Mouse (Mus musculus): ENCODE data around the gene Stx19.
A peak's percentile ranks its signal among the peaks of the same experiment; 100 is the strongest.

Stx19 gene

DNA sequence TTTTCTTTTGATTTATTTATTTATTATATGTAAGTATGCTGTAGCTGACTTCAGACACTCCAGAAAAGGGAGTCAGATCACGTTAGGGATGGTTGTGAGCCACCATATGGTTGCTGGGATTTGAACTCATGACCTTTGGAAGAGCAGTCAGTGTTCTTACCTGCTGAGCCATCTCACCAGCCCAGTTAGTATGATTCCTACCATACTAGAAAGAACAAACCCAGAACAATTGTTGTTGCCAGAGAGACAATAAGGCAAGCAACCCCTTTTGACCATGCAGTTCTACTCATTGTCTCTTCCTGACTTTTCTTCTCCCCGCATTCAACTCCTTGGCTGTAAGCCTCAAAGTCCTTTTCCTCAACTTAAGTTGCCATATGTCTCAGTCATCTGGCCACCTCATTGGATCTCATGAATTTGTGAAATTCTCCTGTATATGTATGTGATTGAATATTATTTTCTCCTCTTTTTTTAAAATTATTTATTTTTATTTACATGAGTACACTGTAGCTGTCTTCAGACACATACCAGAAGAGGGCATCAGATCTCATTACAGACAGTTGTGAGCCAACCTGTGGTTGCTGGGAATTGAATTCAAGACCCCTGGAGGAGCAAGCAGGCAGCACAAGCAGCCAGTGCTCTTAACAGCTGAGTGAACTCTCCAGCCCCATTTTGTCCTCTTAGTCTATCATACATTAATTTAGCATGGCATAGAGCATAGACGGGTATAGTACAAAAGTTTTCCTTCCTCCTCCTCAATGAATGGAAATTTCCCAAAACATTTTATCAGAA, 38.2 kb downstream of the Stx19 start:
- DNase-seq: no peak

DNA sequence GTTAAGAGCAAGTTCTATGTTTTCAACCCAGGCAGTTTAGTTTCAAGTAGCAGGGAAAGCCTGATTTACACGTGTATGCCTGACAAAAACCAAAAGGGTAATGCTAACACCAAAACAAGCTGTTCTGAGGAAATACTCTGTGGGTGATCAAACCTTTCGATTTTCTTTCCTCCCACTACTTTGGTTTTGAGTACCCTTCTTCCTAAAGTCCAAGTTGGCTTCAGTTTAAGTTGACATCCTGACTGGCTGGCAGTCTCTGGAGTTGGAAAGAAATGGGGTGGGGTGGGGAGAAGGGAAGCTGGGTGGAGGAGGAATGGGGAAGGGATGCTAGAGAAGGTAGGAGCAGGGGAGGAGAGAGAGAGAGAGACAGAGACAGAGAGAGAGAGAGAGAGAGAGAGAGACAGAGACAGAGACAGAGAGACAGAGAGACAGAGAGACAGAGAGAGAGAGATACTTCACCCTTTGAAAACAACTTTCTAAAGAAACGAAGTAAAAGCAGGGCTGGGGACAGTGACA, 39.2 kb downstream of the Stx19 start:
- no peak for DNase-seq

DNA sequence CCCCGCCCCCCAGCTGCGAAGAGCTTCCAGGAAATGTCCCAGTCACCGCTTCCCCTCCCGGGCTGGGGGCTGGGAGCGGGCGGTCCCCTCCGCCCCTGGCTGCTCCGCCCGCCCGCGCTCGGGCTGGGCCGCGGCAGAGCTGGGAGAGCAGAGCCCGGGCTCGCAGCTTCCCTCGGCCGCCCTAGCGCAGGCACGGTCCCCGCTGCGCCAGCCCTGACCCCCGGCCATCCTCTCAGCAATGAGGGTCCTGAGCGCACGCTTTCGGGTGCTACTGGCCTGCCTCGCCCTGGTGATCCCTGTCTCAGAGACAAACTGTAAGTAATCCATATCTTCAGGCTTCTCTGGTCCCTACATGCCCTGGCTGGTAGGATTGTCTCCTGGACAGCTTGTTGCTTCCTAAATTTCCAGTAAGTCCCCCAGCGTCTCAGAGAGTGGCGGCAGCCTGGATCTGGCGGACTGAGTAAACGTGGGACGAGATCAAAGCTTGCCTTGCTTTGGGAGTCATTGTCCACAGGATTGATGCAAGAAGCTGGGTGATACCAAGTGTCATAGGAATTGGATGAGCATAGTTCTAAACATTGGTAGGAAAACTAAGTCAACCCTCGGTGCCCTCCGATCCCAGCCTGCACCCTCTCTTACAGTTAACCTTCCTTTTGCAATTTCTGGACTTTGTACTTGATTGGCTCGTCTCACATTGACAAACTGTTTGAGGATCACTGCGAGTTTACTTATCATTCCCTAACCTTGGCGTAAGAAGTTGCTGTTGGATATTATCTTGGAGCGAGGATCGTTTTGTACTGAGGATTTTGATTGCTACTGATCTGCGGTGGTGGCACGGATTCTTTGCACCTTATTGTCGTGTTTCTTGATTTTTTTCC, 40.0 kb downstream of the Stx19 start, which contains the start of gene Pros1:
Pros1 (plus strand) TSS at position 117 of the 878 bp plus-strand sequence.
- peak; percentile 15 for DNase-seq

DNA sequence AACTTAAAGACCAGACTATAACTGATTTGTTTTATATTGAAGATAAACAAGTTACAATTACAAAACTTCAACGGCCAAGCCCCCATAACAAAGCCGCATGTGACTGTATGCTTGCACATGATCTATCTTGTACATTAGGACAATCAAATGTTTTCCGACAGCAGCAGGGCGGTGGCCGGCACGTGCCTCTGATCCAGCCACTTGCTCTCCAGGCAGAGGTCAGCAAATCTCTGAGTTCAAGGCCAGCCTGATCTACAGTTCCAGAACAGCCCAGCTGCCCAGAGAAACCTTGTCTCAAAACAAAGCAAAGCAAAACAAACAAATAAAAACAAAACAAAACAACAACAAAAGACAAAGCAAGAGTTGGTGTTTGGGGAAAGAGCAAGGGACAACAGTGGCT, 40.9 kb downstream of the Stx19 start:
- no peak for DNase-seq

DNA sequence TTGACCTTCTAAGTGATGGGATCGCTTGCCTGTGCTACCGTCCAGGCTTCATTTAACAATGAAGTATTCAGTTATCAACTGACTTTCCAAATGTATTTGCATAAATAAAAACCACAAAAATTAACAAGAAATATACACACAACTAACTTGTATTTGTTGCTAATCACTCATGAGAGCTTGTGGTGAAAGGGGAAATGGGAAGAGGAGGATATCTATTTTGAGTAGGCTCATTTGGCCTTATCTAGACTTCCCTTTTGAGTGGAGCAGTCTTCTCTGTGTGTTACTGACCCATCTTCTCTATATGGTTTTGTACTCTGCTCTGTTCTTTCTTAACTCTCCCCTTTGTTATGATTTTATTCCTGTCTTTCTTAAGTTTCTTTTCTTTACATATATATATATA, 41.8 kb downstream of the Stx19 start:
- no peak for DNase-seq

DNA sequence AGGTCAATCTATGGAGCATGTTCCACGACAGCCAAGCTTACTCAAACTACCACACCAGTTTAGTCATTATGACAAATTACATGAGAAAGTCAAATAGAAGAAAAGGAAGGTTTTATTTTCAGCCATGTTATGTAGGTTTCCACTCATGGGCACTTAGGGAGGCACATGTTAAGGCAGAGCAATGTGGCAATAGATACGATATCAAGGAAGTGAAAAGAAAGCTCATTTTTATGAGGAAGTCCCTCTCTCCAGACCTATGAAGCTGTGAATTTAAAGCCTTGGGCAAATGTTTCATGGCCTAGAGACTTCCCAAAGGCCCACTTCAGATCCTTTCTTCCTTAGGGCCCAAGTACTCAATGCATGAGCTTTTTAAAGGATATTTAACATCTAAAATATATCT, 43.0 kb downstream of the Stx19 start:
- DNase-seq: no peak

DNA sequence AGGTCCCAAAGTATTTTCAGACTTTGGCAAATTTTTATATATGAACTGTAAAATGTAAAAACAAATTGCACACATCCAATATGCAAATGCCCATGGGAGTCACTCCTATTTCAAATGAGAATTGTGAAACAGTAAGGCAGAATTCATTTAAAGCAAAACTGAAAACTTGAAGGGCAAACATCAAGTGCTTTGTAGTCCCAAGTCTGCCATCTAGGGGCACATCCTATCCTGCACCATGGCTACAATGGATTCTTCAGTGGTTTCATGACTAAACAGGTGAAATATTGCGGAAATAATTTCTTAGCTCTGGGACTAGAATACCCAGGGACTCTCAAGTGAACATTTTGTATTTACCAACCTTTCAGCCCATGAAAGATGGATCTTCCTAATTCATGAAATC, 43.5 kb downstream of the Stx19 start:
- no peak for DNase-seq

DNA sequence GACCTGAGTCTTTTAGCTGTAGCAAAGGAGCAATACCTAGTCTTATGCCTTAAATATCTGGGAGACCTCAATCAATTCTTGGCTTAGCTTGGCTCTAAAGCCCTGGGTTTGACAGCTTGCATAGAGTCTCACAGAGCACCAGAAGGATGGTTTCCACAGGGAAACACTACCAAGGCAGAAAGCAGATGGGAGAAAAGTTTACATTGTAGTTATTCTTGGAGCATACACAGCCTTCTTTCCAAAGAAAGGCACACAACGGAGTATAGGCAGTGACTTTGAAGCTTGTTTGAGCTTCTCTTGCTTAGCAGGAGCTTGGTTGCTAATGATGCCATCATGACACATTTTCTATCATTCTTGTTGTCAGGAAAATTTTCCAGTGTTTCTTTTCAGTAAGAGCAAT, 45.7 kb downstream of the Stx19 start:
- no peak for DNase-seq

DNA sequence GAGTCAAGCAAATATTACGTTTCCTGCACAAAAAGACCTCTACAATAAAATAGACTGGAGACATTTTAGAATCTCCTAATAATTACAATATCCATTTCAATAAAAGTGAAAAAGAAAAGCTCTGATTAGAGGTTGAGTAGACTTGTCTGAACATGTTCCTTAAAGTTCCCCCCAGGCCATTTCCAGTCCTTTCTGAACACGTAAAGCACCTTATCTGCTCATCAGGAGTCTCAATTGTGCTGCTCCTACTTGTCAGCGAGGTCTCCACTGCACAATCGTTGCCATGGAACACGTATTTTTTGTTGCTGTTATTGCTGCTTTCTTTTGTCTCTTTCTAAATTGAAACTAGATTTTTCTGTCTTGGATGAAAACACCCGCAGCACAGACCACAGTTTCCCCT, 47.0 kb downstream of the Stx19 start:
- DNase-seq: no peak

DNA sequence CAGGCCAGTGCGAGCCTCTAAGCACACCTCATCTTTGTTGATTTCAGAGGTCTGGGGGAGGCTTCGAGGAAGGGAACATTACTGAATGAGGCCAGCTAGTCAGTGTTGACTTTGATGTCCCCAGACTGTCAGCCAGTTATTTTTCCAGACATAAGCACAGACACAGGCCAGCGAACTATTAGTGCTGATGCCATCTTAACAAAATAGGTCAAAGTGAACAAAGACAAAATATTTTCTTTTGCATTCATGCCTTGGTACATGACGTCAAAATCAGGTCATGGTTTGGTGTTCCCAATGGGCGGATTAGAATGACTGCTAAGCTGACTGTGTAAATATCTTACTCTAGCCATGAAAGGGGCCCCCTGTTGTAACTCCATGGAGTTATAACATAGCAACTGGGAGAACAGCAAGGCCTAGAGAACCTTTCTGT, 58.2 kb downstream of the Stx19 start:
- DNase-seq: no peak

DNA sequence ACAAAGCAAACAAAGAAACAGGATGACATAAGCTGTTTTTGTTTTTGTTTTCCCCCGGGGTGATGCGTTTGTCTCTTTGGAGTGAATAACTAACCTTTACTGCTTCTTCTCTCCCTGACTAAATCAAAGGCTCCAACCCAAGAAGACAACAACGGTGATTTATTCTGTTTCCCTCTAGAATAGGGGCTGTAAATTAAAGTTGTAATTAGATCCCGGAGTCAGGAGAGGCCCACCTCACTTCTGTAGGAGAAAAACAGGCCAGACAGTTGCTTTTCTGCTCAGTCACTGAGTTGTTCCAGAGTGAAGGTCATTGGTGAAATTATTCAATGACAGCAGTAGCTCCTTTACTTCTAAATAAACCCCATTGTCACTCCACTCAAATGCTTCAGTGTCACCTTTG, 58.7 kb downstream of the Stx19 start:
- DNase-seq: no peak
